Mouse (Mus musculus) cerebellum, adult 8-10 months (tissue): ENCODE results near the gene Lifr.

ENCODE experiments used
- DNase-seq: peaks from one replicate; pipeline ENCODE4 v3.0.0; 2022

The Lifr gene

DNA sequence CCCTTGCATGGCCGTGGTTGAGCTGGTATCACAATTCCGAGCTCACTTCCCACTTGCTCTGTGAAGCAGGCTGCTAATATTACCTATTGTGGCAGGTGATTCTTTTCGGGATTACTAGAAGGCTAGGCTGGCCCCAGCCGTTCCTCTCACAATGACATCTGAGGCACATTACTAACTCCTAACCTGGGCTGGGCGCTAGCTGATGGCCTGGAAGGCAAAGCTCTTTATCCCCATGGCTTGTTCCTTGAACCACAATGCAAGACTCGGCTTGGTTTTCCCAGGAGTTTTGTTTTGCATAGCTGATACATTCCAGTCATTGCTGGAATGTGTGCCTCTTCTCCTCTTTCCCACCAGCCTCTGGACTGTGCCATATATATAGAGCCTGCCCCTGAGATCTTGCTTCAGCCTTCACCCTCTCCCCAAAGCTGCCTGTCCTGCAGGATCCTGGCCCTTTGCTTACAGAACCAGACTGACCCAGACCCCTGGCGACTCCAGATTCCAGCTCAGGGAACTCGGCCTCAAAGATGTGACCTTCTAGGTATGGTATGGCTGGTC, at the start of gene Lifr:
Lifr (plus strand) TSS at position 404 of the 555 bp plus-strand sequence.
- no peak for DNase-seq

DNA sequence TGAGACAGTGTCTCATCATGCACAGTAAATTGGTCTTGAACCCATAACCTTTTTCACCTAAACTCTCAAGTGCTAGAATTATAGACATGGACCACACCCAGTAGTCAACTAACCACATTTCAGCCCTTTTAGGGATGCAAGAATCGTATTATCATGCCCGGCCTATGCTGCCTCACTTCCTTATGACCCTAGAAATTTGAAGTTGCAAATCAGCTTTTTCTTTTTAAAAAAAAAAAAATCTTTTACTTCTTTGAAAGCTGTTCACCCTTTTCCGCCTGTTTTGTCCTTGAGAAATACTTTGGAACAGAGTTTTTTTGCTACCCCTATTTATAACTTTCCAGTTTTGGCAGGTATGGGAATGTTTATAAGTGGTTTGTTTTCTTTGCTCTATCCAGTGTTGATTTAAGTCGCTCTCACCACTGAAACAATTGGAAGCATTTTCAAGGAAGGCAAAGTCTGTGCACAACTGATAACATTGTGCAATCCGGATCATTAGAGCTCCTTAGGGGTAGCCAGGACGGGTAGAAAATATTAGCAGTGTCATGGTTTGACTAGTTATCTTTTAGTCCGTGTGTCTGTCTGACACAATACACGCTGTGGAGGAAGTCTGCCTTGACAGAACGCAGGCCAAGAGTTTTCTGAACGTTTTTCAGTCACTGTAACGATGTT, 46.2 kb upstream of the Lifr start:
- no peak for DNase-seq

GRCm38 (mm10) chr15:7045056-7045455, 45.4 kb upstream of the Lifr start:
- DNase-seq = no peak

- no peak for DNase-seq
These were observed 42.5 kb upstream of the Lifr start for GRCm38 (mm10) chr15:7047931-7048330.

GRCm38 (mm10) chr15:7048916-7049315, 41.5 kb upstream of the Lifr start:
- DNase-seq = no peak

- no peak for DNase-seq
These were observed 38.7 kb upstream of the Lifr start for GRCm38 (mm10) chr15:7051666-7052065.

- DNase-seq = no peak
These were observed 38.3 kb upstream of the Lifr start for GRCm38 (mm10) chr15:7052117-7052516.

GRCm38 (mm10) chr15:7056851-7057250, 33.6 kb upstream of the Lifr start:
- no peak for DNase-seq

DNA sequence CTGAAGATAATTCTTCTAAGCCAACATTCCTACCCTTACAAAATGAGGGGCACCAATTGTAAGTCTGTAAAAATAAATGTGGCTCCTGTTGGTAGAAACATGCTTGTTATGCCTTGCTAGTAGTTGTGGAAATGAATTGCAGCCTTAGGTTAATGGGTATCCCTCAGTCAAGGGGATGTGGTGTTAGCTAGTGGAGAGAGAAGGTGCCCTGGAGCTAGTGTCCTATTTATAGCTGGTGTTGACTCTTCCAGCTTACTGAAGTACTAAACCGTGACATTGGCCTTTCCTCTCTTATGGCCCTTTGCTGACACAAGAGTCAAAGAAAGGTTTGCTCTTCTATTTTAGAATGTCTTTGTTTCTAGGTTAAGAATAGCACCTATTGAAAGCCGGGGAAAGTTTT, 29.9 kb upstream of the Lifr start:
- no peak for DNase-seq

- DNase-seq = no peak
These were observed 28.3 kb upstream of the Lifr start for GRCm38 (mm10) chr15:7061995-7062697.

DNA sequence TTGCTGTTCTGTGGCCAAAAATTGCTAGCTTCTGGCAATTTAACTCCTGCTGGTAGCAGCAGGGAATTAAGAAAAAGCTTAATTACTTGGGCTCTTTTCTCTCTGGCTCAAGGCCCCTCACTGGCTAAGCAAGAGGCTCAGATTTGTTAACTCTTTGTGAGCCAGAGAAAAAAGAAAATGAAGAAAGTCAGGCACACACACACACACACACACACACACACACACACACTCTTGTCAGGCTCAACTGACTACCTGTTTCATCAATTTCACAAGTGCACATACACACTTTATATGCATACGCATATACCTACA, 27.8 kb upstream of the Lifr start:
- no peak for DNase-seq

DNA sequence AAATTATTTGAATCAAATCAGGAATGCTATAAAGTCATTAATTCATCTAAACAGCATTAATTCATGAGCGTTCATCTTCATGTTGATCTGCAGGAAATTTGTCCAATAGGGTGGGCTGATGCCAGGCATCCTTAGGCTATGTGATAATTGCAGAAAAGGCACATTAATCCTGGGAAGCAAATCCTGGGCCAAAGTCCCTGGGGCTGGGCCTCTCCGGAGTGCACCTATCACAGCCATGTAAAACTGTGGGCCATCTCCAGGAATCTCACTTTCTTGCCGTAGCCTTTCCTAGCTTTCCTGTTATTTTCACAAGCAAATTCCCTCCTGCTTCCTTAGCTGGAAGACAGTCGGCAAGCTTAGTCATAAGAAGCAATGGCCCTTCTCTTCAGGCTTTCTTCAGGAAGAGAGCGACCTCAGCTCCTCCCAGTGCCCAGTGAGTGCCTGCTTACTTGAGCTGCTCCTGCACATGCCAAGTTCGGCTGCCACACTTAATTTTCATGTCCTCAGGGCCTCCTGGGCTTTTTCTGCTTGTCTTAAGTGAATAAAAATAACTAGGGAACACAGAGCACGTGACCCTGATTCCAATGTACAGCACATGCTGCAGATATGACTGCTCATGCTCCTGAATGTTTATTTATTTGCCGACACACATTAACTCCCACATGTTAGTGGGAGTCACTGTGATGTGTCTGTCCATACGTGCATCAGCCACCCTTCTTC, 26.7 kb upstream of the Lifr start:
- DNase-seq = no peak

- DNase-seq = no peak
These were observed 25.4 kb upstream of the Lifr start for GRCm38 (mm10) chr15:7064992-7065523.

DNA sequence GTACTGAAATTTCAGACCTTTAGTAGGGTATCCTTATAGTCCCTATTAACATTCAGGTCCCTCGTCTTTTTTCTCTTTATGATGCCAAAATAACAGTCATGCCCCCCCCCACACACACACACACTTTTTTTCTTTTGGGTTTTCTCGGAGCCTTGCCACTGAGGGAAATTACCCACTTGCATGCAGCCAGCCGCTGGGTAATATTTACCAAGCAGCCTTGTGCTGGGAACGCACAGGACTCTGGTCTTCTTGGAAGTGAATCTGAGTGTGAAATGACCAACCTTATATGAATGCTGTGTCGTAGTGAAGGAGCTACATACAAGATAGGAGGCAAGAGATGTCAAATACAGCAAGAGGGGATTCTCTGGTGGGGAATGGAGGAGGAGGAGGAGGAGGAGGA, 24.8 kb upstream of the Lifr start:
- no peak for DNase-seq

GRCm38 (mm10) chr15:7066752-7067151, 23.7 kb upstream of the Lifr start:
- DNase-seq = no peak

GRCm38 (mm10) chr15:7069374-7069773, 21.0 kb upstream of the Lifr start:
- no peak for DNase-seq

DNA sequence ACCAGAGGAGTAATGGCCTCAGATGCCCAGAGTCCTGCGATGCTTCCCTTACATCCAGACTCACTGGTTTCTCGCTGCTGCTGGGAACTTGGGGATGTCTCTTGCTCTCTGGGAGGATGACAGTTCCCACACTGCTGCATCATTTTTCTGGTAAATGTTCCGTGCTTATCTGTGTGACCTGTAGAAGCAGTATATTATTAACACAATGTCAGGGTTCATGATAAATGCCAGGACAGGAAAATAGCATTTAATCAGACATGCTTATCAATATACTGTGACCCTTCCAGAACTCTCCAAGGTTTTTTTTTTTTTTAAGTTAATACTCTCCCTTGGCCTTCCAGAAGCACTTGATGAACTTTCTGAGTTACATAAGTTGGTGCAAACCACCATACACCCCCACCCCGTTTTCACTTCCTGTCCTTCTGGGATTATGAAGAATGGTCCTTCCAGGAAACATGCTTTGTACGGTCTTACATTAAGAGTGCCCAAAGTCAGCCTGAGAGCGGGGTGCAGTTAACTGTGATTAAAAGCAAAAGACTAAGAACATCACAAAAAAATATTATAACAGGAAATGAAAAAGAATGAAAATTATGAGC, 20.1 kb upstream of the Lifr start:
- no peak for DNase-seq

DNA sequence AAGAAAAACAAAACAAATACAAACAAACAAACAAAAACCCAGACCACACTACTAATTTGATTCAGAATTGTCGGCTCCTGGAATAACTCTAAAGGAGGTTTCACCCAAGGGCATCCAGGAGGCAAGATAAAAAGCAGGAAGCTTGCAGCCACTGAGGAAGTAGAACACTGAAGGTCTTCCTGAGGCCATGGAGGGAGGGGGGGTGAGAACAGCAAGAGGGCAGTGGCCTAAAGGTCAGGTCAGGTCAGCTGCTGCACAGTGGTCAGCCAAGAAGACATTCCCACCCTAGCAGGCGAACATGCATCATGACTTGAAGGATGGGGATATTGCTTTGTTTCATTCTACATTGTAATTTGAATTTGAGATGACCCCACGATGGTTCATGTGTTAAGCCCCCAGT, 17.1 kb upstream of the Lifr start:
- DNase-seq = no peak

DNA sequence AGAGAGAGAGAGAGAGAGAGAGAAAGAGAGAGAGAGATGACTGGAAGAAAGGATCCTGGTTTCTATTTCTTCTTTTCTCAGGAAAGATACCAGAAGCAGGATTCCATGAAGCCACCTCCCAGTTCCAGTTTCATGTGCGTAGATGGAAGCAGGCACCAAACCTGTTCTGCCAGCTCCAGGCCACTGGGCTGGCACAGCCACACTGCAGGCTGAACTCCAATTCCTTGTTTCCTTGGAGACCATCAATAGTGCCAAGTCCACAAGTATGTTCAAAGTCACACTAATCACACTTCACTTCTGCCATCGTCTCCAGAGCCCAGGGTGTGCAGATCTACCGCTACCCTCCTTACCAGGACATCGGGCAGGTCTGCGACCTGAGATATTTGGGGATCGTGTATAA, 15.2 kb upstream of the Lifr start:
- no peak for DNase-seq

DNA sequence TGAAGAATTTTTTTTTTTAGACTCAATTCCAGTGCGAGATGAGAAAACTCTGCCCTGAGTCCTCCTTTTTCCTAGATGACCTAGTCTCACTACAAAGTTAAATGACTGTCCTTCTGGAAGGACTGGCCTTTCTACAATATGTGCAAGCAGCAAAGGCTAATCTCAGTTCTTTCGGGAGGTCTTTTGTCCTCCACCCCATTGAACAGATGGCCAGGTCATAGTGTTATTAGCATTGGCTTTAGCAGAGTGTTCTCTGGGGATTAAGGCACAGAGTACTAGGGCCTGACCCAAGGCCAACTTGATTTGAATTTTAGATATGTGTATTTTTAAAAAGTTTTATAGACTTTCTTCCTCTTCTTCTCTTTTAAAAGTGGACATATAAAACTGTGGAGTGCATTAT, 12.1 kb upstream of the Lifr start:
- DNase-seq = no peak

DNA sequence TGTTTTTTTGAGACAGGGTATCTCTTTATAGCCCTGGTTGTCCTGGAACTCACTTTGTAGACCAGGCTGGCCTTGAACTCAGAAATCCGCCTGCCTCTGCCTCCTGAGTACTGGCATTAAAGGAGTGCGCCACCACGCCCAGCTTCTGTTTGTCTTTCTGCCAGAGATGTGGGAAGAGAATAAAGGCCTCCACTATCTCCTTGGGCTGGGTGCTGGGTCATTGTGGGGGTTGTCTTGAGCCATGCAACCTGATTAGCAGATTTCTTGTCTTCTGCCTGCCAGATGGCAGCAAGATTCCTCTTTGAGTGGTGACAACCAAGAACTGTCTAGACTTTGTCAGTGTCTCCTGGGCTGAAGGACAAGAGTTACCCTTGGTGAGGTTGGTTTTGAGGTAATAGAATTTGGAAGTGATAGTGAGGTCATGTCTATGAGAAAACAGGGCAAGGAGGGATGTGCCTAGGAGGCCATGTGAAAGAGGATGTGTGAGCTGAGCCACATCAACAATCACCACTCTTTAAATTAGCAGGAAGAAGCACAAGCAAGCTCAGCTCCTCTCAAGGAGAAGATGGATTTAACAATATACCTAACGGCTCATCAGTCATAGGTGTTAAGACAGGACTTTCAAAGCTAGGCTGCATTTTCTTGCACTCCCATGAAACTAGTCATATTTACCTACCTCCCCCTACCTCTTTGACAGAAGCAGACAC, 10.6 kb upstream of the Lifr start:
- DNase-seq = no peak

DNA sequence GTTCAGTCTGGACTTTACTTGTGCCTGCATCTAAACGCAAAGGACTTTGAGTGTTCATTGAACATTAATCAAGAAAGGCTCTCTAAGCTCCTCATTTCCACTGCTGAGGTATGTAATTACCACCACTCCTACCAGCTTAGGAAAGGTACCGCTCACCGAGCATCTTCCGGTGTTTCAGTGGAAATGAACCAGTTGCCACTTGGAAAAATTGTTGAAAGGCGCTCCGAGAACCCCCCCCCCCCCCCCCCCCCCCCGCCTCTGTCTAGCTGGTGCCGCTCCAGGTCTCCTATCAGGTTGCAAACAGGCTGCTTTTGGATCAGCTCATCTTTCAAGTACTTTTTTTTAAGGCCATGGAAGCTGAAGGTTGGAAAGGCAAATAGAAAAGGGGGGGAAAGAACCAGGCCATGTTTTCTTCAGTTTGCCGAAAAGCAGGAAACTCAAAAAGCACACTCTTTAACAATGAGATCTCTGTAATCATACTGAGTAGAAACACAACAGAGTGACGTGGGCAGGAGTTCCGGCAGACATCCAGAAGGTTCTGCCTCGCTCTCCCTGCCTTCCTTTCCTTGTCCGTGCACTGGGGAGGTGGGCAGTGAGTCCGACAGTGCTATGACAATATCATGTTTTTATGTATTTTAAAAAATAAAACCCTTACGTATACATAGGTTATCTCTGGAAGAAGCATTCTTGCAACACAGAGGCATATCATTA, 9.3 kb upstream of the Lifr start:
- DNase-seq = no peak
